25 mouse cellular contexts compared by ENCODE assay signal in the genomic region with DNA sequence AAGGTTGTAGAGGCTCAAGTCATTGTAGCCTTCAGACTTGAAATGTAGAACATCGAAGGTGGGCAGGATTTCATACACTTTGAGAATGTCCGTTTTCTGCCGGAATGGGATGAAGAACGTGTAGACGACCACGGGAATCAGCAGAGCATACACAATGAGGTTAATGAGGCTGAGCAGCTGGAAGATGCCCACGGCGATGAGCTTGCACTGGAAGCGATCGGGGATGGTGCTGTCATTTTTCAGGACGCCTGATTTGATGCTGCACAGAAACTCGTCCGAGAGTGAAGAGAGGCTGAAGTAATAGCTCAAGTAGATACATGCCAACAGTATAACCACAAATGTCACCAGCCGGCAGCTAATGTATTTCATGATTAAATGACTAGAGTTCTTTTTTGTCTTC.
"Had no signal": no experiment of that assay in that cellular context is flagged by ENCODE, and none has a peak within 500 bp of the region (broad histone marks: within the 10 kb centered on the region; RNA-seq: fewer than 3 reads in every experiment).

No protein-coding gene starts in this region.

- H3K4me1 ChIP-seq: heart, embryonic 15.5 days; intestine, embryonic 15.5 days had no signal

- H3K9ac ChIP-seq: heart, embryonic 13.5 days; heart, embryonic 15.5 days; hindbrain, embryonic 13.5 days; hindbrain, embryonic 15.5 days; intestine, embryonic 15.5 days; limb, embryonic 12.5 days had no signal

- ATAC-seq: inflammation-experienced regulatory T-cells, adult 6 months; intestine, embryonic 15.5 days; intestine, postnatal 0 days had no signal

- DNase-seq: gastrocnemius, postnatal 14 days; gastrocnemius, postnatal 36 days; heart, adult 11 months; heart, adult 2 months; heart, postnatal 14 days; heart, postnatal 36 days; kidney, adult 18-20 months; kidney, adult 8-10 months; kidney, postnatal 10 days; kidney, postnatal 25 days; kidney, postnatal 4 days; liver had no signal

- H3K9me3 ChIP-seq: heart, embryonic 13.5 days; heart, embryonic 15.5 days; hindbrain, embryonic 13.5 days; hindbrain, embryonic 15.5 days; intestine, embryonic 15.5 days; limb, embryonic 10.5 days; limb, embryonic 12.5 days had no signal

- H3K27me3 ChIP-seq: heart, embryonic 13.5 days; hindbrain, embryonic 13.5 days; hindbrain, embryonic 15.5 days; intestine, embryonic 15.5 days; limb, embryonic 12.5 days had no signal

- H3K4me3 ChIP-seq: heart, adult 2 months; heart, embryonic 13.5 days; heart, embryonic 15.5 days; hindbrain, embryonic 13.5 days; hindbrain, embryonic 15.5 days; intestine, embryonic 15.5 days; layer of hippocampus, adult 2 months; left cerebral cortex, adult 2 months; limb, embryonic 10.5 days; limb, embryonic 12.5 days had no signal

- H3K4me2 ChIP-seq: heart, embryonic 11.5 days; heart, embryonic 13.5 days; heart, embryonic 15.5 days; hindbrain, embryonic 13.5 days; hindbrain, embryonic 15.5 days; intestine, embryonic 15.5 days; limb, embryonic 12.5 days; liver, embryonic 11.5 days had no signal

- H3K27ac ChIP-seq: heart, adult 2 months; heart, embryonic 13.5 days; heart, embryonic 15.5 days; hindbrain, embryonic 13.5 days; hindbrain, embryonic 15.5 days; intestine, embryonic 15.5 days; layer of hippocampus, adult 2 months; left cerebral cortex, adult 2 months; limb, embryonic 10.5 days; limb, embryonic 12.5 days had no signal

- H3K36me3 ChIP-seq: intestine, embryonic 15.5 days had no signal
